Mouse (Mus musculus) hindlimb bud, embryonic 11.5 days (tissue): ENCODE measurements around the gene Megf11.
A peak's percentile ranks its signal among the peaks of the same experiment; 100 is the strongest.

ENCODE experiments used
- DNase-seq: peaks from one replicate; pipeline ENCODE4 v3.0.0-alpha.2; 2012; ENCODE audit warnings: low read depth, low spot score; ENCODE audit errors: extremely low spot score

Gene Megf11

GRCm38 (mm10) chr9:64385511-64386465 lies at the start of gene Megf11:
TSS of gene Megf11 (plus strand) at chr9:64385626.
- no peak for DNase-seq

DNA sequence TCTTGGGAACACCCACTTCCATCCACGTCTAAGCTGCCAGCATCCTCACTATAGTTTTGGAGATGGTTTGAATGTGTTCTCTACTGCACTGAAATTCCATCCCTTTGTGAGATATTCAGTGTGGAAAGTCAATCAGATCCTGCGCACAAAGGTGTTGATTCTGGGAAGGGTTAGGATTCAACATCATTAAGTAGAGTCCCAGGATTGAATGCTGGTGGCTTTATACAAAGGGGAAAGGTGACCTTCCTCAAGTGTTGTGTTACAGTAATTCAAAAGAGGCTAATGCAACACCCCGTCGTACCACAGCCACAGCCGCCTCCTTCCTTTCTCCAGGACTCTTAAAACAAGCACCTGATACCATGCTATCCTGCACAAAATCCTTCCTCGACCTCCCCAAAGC lies 49.6 kb upstream of the Megf11 start:
- no peak for DNase-seq

GRCm38 (mm10) chr9:64339361-64339760 lies 46.1 kb upstream of the Megf11 start:
- DNase-seq: peak; percentile 12

DNA sequence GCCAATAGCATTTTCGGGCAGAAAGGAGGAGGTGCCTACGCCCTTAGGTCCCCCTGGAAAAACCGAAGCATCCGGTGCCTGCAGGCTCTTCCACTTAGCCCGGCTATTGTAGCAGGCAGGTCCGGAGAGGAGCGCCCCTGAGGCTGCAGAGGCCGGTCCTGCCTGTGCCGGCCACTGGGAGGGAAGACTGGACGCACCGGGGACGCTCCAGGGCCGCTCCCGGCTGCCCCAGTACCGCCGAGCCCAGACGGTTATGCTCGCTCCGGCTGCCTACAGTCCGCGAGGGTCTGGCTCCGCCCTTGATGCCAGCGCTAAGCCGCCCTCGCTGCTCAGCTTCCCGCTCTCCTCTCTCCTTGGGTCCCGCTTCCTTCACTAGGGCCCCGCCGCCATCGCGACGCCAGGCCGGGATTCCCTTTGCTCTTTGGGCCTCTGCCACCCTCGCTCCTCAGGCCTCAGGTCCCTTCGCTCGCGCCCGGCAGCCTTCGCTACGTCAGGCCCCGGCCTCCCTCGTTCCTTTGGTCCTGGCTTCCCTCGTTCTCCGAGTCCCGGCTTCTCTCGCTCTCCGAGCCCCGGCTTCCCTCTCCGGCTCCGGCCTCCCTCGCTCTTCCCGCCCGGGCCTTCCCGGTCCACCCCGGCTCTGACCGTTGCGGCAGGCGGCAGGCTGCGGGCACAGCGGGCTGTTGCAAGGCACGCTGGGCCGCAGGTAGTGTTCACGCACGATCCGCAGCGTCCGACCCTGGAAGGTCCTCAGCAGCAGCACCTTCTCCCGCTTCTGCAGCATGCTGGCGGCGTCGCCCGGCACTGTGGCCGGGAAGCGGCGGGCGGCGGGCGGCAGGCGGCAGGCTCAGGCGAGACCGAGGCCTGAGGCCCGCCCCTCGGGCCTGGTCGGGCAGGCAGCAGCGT lies 44.8 kb upstream of the Megf11 start:
- DNase-seq: peak; percentile 31

GRCm38 (mm10) chr9:64341254-64341566 lies 44.2 kb upstream of the Megf11 start, which contains the start of gene Dis3l:
TSS of gene Dis3l (minus strand) at chr9:64341288.
- no peak for DNase-seq

GRCm38 (mm10) chr9:64341671-64342070 lies 43.8 kb upstream of the Megf11 start:
- no peak for DNase-seq

DNA sequence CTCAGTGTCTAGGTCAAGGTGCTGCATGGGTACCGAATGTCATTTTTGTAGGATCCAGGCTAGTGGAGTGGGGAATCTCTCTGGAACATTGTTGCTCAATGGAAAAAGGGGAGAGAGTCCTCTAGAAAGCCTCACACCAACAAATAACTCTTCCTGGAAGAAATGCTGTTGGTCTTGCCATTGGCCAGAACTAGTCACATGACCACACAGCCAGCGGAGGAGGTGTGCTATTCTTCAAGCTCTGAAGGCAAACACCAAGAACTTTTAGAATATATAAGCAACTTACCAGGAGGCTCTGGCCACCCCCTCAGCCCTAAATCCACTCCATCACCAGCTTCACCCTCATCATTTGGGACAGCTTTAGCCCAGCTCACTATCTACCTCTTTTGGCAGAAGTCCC lies 41.8 kb upstream of the Megf11 start:
- DNase-seq: no peak

- DNase-seq: no peak
These were observed 39.5 kb upstream of the Megf11 start for GRCm38 (mm10) chr9:64345931-64346330.

DNA sequence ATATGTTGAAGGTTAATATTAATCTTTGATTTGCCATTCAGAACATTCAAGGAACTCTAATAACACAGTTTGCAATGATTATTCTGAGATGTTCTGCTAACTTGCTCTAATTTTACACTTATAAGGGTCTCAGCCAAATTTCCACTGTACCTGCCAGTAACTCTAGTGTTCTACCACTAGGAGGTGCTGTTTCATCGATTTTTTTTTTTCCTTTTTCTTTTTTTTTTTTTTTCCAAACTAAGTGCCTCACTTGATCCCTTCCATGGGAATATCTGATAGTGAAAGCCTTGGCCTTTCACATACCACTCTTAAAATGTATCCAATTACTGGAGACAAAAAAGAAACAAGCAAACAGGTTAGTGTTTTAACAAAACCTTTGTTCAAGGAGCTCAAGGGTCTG lies 38.0 kb upstream of the Megf11 start:
- peak; percentile 28 for DNase-seq

DNA sequence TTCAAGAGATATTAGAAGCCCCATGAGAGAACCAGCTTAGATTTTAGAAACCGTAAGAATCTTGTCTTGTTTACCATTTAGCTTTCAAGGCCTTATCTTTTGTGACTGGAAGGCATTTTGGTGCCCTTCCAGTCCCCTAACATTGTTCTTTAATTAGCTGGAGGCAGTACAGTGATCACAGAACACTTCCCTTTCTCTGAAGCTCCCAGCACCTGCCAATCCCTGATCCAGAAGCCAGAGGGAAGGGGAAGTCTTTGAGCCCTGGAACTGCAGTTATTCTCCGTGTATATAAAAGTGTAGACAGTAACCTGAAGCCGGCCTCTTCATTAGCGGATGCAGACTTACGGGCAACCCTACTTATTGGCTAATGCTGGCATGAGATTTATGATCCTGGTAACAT lies 35.9 kb upstream of the Megf11 start:
- no peak for DNase-seq

- DNase-seq: no peak
These were observed 34.2 kb upstream of the Megf11 start for GRCm38 (mm10) chr9:64351191-64351590.

- DNase-seq: no peak
These were observed 29.8 kb upstream of the Megf11 start for GRCm38 (mm10) chr9:64355627-64356026.

DNA sequence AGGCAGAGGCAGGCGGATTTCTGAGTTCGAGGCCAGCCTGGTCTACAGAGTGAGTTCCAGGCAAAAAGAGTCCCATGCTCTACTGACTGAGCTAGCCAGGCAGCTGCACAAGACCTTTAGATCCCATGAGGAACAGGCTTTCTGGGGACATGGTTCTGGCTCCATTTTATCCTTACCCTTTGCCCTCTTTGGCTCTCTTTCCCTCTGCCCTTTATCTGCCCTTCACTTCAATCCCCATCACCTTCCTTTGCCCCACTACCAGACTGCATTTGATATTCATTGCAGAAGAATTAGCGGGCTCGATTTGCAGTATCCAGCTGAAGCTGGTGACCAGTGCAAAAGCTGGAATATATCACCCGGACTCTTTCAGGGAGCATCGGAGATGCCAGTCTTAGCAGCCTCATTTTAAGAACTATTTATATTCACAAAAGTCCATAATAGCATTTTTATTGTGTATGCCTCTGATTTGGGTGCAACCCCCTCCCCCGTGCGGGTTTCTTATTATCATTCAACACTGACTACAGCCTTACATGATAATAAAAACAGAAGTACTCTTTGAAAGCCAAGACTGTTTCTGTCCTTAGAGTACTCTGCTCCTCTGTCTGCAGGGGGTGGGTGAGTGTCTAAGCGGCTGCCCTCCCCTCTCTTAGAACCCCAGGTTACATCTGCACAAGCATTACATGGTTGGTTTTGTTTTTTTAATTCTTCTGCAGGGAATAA lies 24.0 kb upstream of the Megf11 start:
- no peak for DNase-seq

GRCm38 (mm10) chr9:64369871-64370270 lies 15.6 kb upstream of the Megf11 start:
- DNase-seq: no peak

DNA sequence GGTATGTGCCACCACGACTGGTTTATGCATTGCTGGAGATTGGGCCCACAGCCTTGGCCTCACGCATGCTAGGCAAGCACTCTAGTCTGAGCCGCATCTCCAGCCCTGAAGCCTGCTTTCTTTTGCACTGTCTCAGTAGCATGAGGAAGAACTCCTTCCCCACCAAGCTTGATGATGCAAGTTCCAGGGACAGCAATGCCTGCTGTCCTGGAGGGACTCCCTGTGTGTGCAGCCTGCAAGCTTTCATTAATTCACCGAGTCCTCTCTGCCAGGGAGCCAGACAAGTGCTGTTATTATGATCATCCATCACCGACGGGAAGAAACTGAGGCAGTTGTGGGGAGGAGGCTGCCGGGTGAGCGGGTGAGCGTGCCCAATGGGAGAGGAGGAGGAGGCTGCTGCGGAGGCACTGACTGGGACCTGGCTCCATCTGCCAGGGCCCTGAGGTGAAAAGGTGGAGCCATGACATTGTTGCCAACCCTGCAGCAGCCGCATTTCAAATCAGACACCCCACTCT lies 14.1 kb upstream of the Megf11 start:
- DNase-seq: no peak

DNA sequence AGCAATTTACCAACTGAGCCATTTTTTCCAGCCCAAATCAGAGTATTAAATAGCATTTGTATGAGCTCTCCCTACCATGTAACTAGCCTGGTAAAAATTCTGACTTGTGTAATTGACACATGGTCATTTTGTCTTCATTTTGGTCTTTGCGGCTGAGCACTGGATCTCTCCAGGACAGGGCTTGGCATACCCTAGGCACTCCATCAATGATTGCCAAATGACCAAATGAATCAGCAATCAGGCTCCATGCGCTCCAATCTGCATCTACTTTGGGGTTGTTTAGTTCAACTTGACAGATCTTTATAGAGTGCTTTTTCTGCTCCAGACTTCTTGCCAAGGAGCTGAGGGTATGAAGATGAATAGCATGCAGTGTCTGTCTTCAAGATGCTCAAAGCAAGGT lies 9.0 kb upstream of the Megf11 start:
- no peak for DNase-seq

DNA sequence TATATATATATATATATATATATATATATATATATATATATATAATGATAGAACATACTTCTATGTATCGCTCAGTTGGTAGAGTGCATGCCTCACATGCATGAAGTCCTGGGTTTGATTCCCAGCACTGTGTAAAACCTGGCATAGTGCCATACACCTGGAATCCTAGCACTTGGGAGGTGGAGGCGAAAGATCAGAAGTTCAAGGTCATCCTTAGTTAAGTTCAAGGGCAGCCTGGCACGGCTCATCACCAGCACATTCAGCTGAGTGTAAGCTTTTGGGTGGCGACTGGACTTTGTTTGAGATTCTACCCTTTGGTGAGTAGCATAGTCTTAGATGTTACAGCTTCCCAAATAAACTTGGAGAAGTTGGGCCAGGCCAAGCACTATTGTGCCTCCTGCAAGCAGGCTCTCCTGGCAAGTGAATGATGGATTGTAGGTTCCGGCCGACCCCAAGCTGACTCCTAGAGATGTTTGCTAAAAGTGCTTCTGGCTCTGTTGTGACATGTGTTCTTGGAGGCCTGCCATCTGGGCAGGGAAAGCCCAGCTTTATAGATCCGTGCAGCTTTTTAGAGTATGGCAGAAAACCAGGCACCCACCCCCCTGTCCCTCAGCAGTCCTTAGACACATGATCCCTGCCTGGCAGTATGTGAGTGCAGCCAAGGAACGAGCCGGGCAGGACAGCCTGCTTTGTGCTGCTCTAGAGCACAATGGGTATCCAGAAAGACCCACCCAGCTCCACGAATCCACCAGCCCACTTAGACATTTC lies 2.2 kb upstream of the Megf11 start:
- DNase-seq: no peak

- no peak for DNase-seq
These were observed 1.2 kb downstream of the Megf11 start for GRCm38 (mm10) chr9:64386466-64387211.

GRCm38 (mm10) chr9:64389576-64390292 lies 4.3 kb downstream of the Megf11 start:
- DNase-seq: no peak
